Mouse (Mus musculus) urinary bladder, adult 2 months (tissue): ENCODE measurements around the gene Mageb18. TPM values are rescaled to one million over a fixed set of nuclear protein-coding genes. Genes with fewer than 3 reads are reported as not detected.
"Not testable (repeated sequence)": the region's sequence is repeated elsewhere in the genome, so short reads cannot be mapped to it uniquely, and the experiment has no call there.

Experiments
- DNase-seq: peaks from one replicate; pipeline ENCODE4 v3.0.0; 2022; ENCODE audit warnings: low spot score
- polyA plus RNA-seq: library from polyadenylated mRNA; depleted of rRNA; stranded (reverse); fragments of >200 nt; gene quantifications from 2 replicates; pipeline ENCODE4 v1.2.3, GENCODE M21; 2012; rRNA removed

Gene Mageb18
- not detected in 2 replicates for polyA plus RNA-seq

DNA sequence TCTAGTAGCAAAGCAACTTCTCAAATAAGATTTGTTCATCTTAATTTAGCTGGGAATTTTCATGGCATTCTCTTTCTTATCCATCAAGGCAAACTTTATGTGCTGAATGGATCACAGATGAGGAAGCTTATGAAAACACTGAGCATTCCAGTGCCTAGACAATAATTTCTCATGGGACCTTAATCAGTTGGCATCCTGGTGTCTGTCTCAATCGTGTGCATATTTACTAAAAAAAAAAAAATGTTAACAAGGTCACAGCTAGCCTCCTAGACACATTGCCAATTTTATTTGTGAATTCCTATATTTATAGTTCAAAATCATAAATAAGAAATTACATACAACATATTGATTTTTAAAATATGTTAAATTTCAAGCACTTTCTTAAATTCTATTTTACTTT, at the start of gene Mageb18:
TSS of gene Mageb18 (minus strand) at position 101 of the 400 bp plus-strand sequence.
- no peak for DNase-seq

DNA sequence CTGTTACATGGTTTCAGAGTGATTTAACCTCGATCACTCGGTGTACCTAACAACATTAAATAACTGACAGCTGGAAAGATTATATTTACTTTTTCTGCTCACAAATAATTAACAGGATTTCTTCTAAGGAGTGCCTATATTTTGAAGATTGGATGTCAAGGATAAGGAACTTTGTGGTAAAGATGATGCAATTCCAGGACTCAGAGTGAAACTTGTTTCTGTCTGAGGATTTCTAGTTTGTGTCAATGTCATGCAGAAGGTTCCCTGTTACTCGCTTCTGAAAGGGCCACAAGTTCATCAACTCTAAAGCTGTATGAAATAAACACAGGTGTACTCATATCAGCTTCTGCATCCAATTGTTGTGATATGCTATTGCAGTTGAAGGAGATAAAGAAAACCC, 13.4 kb upstream of the Mageb18 start:
- no peak for DNase-seq

DNA sequence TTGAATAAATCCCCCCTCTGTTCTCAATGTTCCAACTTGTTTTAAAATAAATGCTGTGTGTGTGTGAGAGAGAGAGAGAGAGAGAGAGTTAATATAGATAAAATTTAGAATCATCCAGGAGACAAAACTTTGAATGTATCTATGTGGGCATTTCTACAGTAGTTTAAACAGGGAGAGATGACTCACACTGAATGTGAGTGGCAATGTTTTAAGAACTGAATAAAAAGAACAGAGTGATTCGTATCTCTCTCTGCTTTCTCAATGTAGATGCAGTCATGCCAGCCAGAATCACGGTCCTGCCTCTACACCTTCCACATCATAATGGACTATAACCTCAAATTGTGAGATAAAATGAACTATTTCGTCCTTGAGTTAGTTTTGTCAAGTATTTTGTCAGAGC, 11.1 kb upstream of the Mageb18 start:
- DNase-seq = no peak

DNA sequence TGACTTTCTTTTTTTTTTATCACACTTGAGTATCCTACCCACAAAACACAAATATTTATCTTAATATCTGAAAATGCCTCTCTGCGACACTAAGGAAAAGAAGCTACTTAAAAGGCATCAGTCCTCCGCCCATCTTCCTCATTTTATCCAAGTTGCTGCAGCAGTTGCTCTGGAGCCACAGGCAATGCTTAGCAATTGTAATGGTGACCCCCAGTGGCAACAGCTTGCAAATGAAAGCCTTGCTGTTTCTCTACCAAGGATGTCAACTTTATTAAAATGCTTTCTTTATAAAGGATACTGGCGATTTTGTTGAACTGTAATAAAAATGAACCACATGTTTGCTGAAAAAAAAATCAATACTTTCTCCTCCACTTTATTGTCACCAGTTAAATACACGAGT, 2.0 kb downstream of the Mageb18 start:
- DNase-seq = no peak

GRCm38 (mm10) chrX:92527826-92528225, 71.5 kb downstream of the Mageb18 start:
- DNase-seq = no peak

- no peak for DNase-seq
Observed at GRCm38 (mm10) chrX:92498254-92498653, 101.1 kb downstream of the Mageb18 start.

GRCm38 (mm10) chrX:92489649-92490048, 109.7 kb downstream of the Mageb18 start, which contains the start of gene Gm5941:
Gm5941 (plus strand) TSS chrX:92489949.
- not testable (repeated sequence) for DNase-seq

- no peak for DNase-seq
Observed at GRCm38 (mm10) chrX:92464773-92465172, 134.6 kb downstream of the Mageb18 start.

DNA sequence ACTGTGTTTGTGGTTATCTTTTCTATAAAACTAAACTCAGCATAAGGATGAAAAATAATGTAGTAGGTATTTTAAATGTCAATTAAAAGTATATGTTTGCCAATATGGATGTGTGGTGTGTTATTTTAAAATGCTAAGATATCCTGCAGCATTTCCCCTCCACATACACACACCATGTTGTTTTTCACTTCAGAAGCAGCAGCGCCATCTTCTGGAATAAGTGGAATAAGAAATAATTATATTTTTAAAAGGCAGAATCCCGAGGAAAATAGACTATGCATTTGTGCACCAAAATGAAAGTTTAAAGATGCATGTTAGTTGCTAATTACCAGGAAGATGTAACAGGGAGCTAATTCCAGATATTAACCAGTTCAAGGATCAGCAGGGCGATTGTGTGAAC, 138.9 kb downstream of the Mageb18 start:
- no peak for DNase-seq

DNA sequence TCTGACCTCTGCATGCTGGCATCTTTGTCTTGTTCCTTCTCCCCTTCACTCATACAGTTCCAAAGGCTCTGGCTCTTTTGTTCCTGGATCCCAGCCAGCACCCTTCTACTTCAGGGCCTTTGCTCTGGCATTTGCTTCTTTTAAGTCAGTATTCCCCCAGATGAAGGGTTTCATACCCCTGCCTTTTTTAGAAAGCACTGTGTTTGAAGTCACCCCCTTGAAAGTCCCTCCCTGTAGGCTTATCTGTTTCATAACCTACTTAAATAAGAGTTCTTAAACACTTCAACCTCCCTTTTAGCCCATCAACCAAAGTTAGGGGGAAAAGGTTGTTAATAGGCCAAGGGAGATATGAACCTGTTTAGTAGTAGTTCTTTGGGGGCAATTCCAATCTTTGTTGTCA, 212.0 kb downstream of the Mageb18 start:
- DNase-seq = no peak

DNA sequence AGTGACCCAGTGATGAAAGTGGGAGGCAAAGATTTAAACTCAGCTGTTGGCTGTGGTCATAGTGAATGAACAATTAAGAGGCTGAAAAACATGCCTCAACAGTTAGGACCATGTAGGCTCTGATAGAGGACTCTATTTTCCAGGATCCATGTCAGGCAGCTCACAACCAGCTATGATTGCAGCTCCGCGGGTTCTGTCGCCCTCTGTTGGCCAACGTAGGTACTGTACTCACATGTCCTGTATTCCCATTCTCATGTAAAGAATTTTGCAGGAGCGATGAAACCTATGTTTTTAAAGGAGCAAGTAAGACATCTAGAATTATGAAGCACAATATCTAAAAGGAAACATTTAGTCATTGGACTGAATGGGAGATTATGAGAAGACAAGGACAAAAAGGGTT, 256.4 kb downstream of the Mageb18 start:
- DNase-seq = no peak

- DNase-seq = no peak
Observed at GRCm38 (mm10) chrX:92340906-92341305, 258.5 kb downstream of the Mageb18 start.

DNA sequence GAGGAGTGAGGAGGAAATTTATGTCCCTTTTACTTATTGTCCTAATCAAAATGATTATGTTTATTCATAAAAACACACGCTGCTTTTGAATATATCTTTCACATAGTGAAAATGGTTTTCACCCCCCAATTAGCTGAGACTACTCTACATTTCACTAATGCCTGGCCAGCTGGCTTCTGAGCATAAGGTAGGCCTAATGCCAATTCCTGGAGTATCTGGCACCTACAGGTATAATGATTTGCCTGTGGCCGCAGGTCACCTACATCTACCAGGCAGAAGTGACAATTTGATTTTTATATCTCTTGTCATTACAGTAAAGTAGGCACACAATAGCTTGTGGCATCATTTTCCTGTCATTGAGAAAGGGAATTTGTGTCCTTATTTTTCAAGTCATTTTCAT, 259.8 kb downstream of the Mageb18 start:
- DNase-seq = no peak

DNA sequence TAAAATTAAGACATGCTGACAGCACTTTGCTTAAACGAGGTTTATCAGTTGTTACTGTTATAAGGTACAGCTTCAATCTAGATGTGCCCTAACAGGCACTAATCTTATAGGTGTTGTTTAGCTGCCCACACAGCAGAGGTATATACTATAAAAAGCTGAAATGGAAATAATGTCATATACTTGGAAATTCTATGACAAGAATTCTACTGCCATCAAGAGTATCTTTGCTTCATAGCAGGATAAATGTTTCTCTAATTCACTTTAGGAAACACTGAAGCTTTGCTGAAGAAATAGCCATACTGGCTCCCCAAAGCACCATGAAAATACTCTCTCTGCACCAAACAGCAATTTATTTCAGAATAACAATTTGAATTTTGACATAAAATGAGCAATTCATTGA, 265.9 kb downstream of the Mageb18 start:
- no peak for DNase-seq

DNA sequence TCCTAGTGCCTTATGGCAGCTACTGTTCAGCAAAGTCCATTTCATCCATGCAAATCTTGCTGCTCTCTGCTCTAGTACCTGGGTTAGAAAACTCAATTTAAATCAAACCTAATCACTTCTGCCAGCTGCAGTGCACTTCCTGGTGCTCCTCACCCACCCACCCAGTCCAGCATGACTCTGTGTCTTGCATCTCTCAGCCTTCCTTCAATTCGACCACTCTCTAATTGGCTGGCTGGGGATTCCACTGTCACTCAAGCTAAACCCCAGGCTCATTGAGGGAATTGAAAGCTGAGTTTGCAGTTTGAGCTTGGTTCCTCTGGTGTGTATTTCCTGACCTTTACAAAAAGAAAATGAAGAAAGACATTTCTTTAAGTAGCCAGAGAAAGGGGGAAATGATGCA, 275.8 kb downstream of the Mageb18 start:
- DNase-seq = no peak

DNA sequence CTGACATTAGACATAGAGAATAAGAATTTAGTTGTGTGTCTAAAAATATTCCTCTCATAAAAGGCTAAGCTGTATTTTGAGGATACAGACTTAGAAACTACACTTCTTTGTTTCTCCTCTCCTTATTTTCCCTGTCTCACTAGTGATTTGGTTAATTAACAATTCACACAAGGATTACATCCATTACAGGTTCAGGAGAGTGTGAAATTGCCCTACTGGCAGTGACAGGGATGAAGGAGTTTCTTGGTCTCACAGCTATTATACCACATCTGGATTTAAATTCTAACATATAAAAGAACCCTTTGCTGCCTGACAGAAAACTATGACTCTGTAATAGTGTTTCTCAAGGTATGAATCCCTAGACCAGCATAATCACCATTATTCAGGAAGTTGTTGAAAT, 318.8 kb downstream of the Mageb18 start:
- DNase-seq = no peak

Other genes starting within 250 kb of the Mageb18 start
- gene Gm5941, start 109.6 kb downstream of the Mageb18 start, polyA plus RNA-seq = not detected in 2 replicates